Mouse (Mus musculus) lung, adult 18-20 months (tissue): ENCODE measurements around the gene Tasp1.
"Not testable (repeated sequence)": the region's sequence is repeated elsewhere in the genome, so short reads cannot be mapped to it uniquely, and the experiment has no call there.

Experiments used
- DNase-seq, 2 experiments: peaks; one replicate each; pipeline ENCODE4 v3.0.0; 2022; ENCODE audit warnings: mixed read lengths in 2 of 2

The Tasp1 gene

GRCm38 (mm10) chr2:139878052-139878621 is 188.5 kb downstream of the Tasp1 start:
- no peak for DNase-seq

- no peak for DNase-seq
These were observed 190.7 kb downstream of the Tasp1 start for GRCm38 (mm10) chr2:139875876-139876275.

- no peak for DNase-seq
These were observed 192.4 kb downstream of the Tasp1 start for GRCm38 (mm10) chr2:139874173-139874572.

- no peak for DNase-seq
These were observed 192.8 kb downstream of the Tasp1 start for GRCm38 (mm10) chr2:139873762-139874161.

GRCm38 (mm10) chr2:139869071-139869470 is 197.5 kb downstream of the Tasp1 start:
- DNase-seq: not testable (repeated sequence)

GRCm38 (mm10) chr2:139863396-139863795 is 203.2 kb downstream of the Tasp1 start:
- not testable (repeated sequence) for DNase-seq

- DNase-seq: no peak
These were observed 206.5 kb downstream of the Tasp1 start for GRCm38 (mm10) chr2:139860133-139860494.

GRCm38 (mm10) chr2:139859424-139860132 is 207.0 kb downstream of the Tasp1 start:
- DNase-seq: peak; percentile 8 to 29

GRCm38 (mm10) chr2:139849621-139850020 is 217.0 kb downstream of the Tasp1 start:
- DNase-seq: no peak

- DNase-seq: no peak
These were observed 225.2 kb downstream of the Tasp1 start for GRCm38 (mm10) chr2:139841359-139841758.

- DNase-seq: no peak
These were observed 225.7 kb downstream of the Tasp1 start for GRCm38 (mm10) chr2:139840941-139841340.

GRCm38 (mm10) chr2:139821589-139822378 is 244.8 kb downstream of the Tasp1 start:
- no peak for DNase-seq

GRCm38 (mm10) chr2:139817275-139817674 is 249.3 kb downstream of the Tasp1 start:
- no peak for DNase-seq

- DNase-seq: no peak
These were observed 258.7 kb downstream of the Tasp1 start for GRCm38 (mm10) chr2:139807887-139808286.

- DNase-seq: peak; percentile 22 to 39
These were observed 262.6 kb downstream of the Tasp1 start for GRCm38 (mm10) chr2:139804041-139804440.

- peak; percentile 46 to 55 for DNase-seq
These were observed 274.1 kb downstream of the Tasp1 start for GRCm38 (mm10) chr2:139792345-139793120.

- no peak for DNase-seq
These were observed 277.9 kb downstream of the Tasp1 start for GRCm38 (mm10) chr2:139788658-139789057.

GRCm38 (mm10) chr2:139784946-139785345 is 281.7 kb downstream of the Tasp1 start:
- no peak for DNase-seq

GRCm38 (mm10) chr2:139784465-139784864 is 282.1 kb downstream of the Tasp1 start:
- no peak for DNase-seq
